Mouse (Mus musculus): Measurements from ENCODE around the gene Gm20671. TPM values are rescaled to one million over a fixed set of nuclear protein-coding genes. Genes with fewer than 3 reads are reported as not detected.
A peak's percentile ranks its signal among the peaks of the same experiment; 100 is the strongest.
"Not testable (repeated sequence)": the region's sequence is repeated elsewhere in the genome, so short reads cannot be mapped to it uniquely, and the experiment has no call there.

Gm20671 gene
- polyA plus RNA-seq, 1 experiment from 2014 or later: not detected

DNA sequence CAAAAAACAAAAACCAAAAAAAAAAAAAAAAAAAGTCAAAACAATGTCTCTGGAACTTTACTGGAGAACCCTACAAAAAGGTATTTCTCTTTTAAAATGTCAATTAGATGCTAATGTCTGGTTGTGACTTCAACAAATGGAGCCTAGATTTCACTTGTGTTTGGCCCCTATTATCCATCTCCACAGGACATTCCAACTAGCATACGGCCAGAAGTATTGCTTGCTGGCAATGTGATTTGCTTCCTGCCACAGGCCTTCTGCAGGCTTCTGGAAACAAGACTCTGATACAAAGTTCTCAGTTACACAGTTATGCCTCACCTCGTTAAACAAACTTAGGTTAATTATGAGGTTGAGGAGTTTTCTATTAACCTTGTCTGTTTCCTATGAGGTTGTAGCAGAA lies 54.5 kb downstream of the Gm20671 start:
- Histone ChIP-seq H3K4me1 (ENCODE audit: control insufficient read depth, insufficient read depth, low read length) (no peaks in the 10 kb centered on the region), H3K27me3 (replicated peaks; ENCODE audit: control insufficient read depth, insufficient read depth, low read length) (no peaks in the 10 kb centered on the region), H3K36me3 (ENCODE audit: control insufficient read depth, insufficient read depth, low read length) (peaks cover 14% of the 10 kb centered on the region; the same call in 1 of the 2 replicates), H3K4me3 (ENCODE audit: low read depth, low read length) (no peak overlapping the region), H3K9ac (ENCODE audit: low read depth, low read length) (no peak overlapping the region), H3K4me2 (ENCODE audit: low read depth, low read length) (no peak overlapping the region), H3K9me3 (ENCODE audit: control insufficient read depth, low read length) (no peaks in the 10 kb centered on the region), H3K27ac (replicated peaks; ENCODE audit: low read depth, low read length) (no peak overlapping the region)
- no peak for ATAC-seq (ENCODE audit: low read depth)
- DNase-seq (ENCODE audit: low spot score): no peak
- 79% methylated on average over 2 of the region's 2 CpGs for WGBS

GRCm38 (mm10) chr5:32767636-32768373 lies 59.1 kb downstream of the Gm20671 start:
- ATAC-seq (ENCODE audit: low read depth) (no peak), DNase-seq (ENCODE audit: low spot score) (no peak)
- 90% methylated on average over 4 of the region's 4 CpGs for WGBS
- Histone ChIP-seq H3K36me3 (ENCODE audit: control insufficient read depth, insufficient read depth, low read length) (peaks cover 22% of the 10 kb centered on the region), H3K27me3 (replicated peaks; ENCODE audit: control insufficient read depth, insufficient read depth, low read length) (no peaks in the 10 kb centered on the region), H3K27ac (replicated peaks; ENCODE audit: low read depth, low read length) (no peak overlapping the region), H3K4me2 (ENCODE audit: low read depth, low read length) (no peak overlapping the region), H3K4me1 (ENCODE audit: control insufficient read depth, insufficient read depth, low read length) (no peaks in the 10 kb centered on the region), H3K4me3 (ENCODE audit: low read depth, low read length) (no peak overlapping the region), H3K9ac (ENCODE audit: low read depth, low read length) (no peak overlapping the region), H3K9me3 (ENCODE audit: control insufficient read depth, low read length) (no peaks in the 10 kb centered on the region)

- DNase-seq (ENCODE audit: low spot score) (no peak), ATAC-seq (ENCODE audit: low read depth) (no peak)
- no peak overlapping the region for H3K4me3 ChIP-seq (ENCODE audit: low read depth, low read length)
- H3K27ac ChIP-seq (replicated peaks; ENCODE audit: low read depth, low read length): no peak overlapping the region
- H3K9ac ChIP-seq (ENCODE audit: low read depth, low read length): no peak overlapping the region
- WGBS: 88% methylated on average over 3 of the region's 3 CpGs
- peaks cover 24% of the 10 kb centered on the region for H3K36me3 ChIP-seq (ENCODE audit: control insufficient read depth, insufficient read depth, low read length)
- H3K27me3 ChIP-seq (replicated peaks; ENCODE audit: control insufficient read depth, insufficient read depth, low read length): no peaks in the 10 kb centered on the region
- no peak overlapping the region for H3K4me2 ChIP-seq (ENCODE audit: low read depth, low read length)
- H3K4me1 ChIP-seq (ENCODE audit: control insufficient read depth, insufficient read depth, low read length): no peaks in the 10 kb centered on the region
- no peaks in the 10 kb centered on the region for H3K9me3 ChIP-seq (ENCODE audit: control insufficient read depth, low read length)
Observed at GRCm38 (mm10) chr5:32767004-32767403, 59.9 kb downstream of the Gm20671 start.

- H3K27ac ChIP-seq (replicated peaks; ENCODE audit: low read depth, low read length): no peak overlapping the region
- H3K27me3 ChIP-seq (replicated peaks; ENCODE audit: control insufficient read depth, insufficient read depth, low read length): no peaks in the 10 kb centered on the region
- peak; percentile 17 for DNase-seq (ENCODE audit: low spot score)
- H3K4me2 ChIP-seq (ENCODE audit: low read depth, low read length): no peak overlapping the region
- no peaks in the 10 kb centered on the region for H3K9me3 ChIP-seq (ENCODE audit: control insufficient read depth, low read length)
- peaks cover 32% of the 10 kb centered on the region for H3K36me3 ChIP-seq (ENCODE audit: control insufficient read depth, insufficient read depth, low read length)
- no peaks in the 10 kb centered on the region for H3K4me1 ChIP-seq (ENCODE audit: control insufficient read depth, insufficient read depth, low read length)
- H3K4me3 ChIP-seq (ENCODE audit: low read depth, low read length): no peak overlapping the region
- no peak for ATAC-seq (ENCODE audit: low read depth)
- H3K9ac ChIP-seq (ENCODE audit: low read depth, low read length): no peak overlapping the region
- WGBS: 86% methylated on average over 5 of the region's 5 CpGs
Observed at GRCm38 (mm10) chr5:32761566-32762140, 65.3 kb downstream of the Gm20671 start.

DNA sequence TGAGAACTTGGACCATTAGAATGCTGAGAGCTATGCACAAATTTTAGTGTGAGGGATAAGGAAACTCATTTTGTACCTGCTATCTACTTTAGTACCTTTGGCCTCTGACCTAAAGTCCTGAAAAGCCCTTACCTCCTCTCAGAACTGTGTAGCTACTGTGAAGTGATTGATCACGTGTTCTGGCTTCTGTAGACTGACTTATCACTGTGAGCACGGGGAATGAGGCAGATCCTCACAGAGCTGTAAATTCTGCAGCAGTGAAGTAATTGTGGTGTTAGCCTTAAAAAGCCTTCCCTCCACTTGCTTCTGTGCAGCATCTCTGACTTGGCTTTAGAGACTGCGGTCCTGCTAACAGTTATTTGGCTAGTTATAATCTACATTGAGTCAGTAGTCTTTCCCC lies 66.1 kb downstream of the Gm20671 start:
- Histone ChIP-seq H3K27ac (replicated peaks; ENCODE audit: low read depth, low read length) (no peak overlapping the region), H3K4me1 (ENCODE audit: control insufficient read depth, insufficient read depth, low read length) (no peaks in the 10 kb centered on the region), H3K4me2 (ENCODE audit: low read depth, low read length) (no peak overlapping the region), H3K36me3 (ENCODE audit: control insufficient read depth, insufficient read depth, low read length) (peaks cover 32% of the 10 kb centered on the region), H3K27me3 (replicated peaks; ENCODE audit: control insufficient read depth, insufficient read depth, low read length) (no peaks in the 10 kb centered on the region), H3K9ac (ENCODE audit: low read depth, low read length) (no peak overlapping the region), H3K9me3 (ENCODE audit: control insufficient read depth, low read length) (no peaks in the 10 kb centered on the region), H3K4me3 (ENCODE audit: low read depth, low read length) (no peak overlapping the region)
- WGBS: 88% methylated on average over 3 of the region's 3 CpGs
- ATAC-seq (ENCODE audit: low read depth) (no peak), DNase-seq (ENCODE audit: low spot score) (no peak)

GRCm38 (mm10) chr5:32760352-32760751 lies 66.6 kb downstream of the Gm20671 start:
- H3K36me3 ChIP-seq (ENCODE audit: control insufficient read depth, insufficient read depth, low read length): peaks cover 32% of the 10 kb centered on the region
- not testable (repeated sequence) for H3K9me3 ChIP-seq (ENCODE audit: control insufficient read depth, low read length); H3K9ac ChIP-seq (ENCODE audit: low read depth, low read length); DNase-seq (ENCODE audit: low spot score); H3K4me3 ChIP-seq (ENCODE audit: low read depth, low read length); H3K27me3 ChIP-seq (replicated peaks; ENCODE audit: control insufficient read depth, insufficient read depth, low read length); H3K4me2 ChIP-seq (ENCODE audit: low read depth, low read length); H3K27ac ChIP-seq (replicated peaks; ENCODE audit: low read depth, low read length); ATAC-seq (ENCODE audit: low read depth); H3K4me1 ChIP-seq (ENCODE audit: control insufficient read depth, insufficient read depth, low read length)
- 95% methylated on average over 14 of the region's 18 CpGs for WGBS

- DNase-seq (ENCODE audit: low spot score): no peak
- no peak for ATAC-seq (ENCODE audit: low read depth)
- Histone ChIP-seq H3K4me2 (ENCODE audit: low read depth, low read length) (no peak overlapping the region), H3K9ac (ENCODE audit: low read depth, low read length) (no peak overlapping the region), H3K4me1 (ENCODE audit: control insufficient read depth, insufficient read depth, low read length) (no peaks in the 10 kb centered on the region), H3K27me3 (replicated peaks; ENCODE audit: control insufficient read depth, insufficient read depth, low read length) (no peaks in the 10 kb centered on the region), H3K27ac (replicated peaks; ENCODE audit: low read depth, low read length) (no peak overlapping the region), H3K9me3 (ENCODE audit: control insufficient read depth, low read length) (no peaks in the 10 kb centered on the region), H3K4me3 (ENCODE audit: low read depth, low read length) (no peak overlapping the region), H3K36me3 (ENCODE audit: control insufficient read depth, insufficient read depth, low read length) (peaks cover 32% of the 10 kb centered on the region)
- 74% methylated on average over 2 of the region's 2 CpGs for WGBS
Observed at GRCm38 (mm10) chr5:32759662-32760061, 67.2 kb downstream of the Gm20671 start.

DNA sequence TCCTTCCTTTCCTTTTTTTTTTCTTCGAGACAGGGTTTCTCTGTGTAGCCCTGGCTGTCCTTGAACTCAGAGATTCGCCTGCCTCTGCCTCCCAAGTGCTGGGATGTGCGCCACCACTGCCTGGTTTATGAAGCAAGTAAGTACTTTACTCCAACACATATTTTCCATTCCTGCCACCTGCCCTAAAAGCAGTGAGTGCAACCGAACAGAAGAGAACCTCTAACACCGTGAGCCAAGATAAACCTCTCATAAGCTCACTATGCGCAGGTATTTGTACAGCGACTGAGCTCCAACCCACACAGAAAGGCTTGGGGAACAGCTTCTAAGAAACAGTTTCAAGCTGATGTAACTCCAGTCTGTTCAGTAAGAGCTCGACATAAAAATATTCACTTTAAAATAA lies 70.8 kb downstream of the Gm20671 start:
- H3K4me1 ChIP-seq (ENCODE audit: control insufficient read depth, insufficient read depth, low read length): no peaks in the 10 kb centered on the region
- H3K9ac ChIP-seq (ENCODE audit: low read depth, low read length): no peak overlapping the region
- no peak for DNase-seq (ENCODE audit: low spot score)
- no peak for ATAC-seq (ENCODE audit: low read depth)
- H3K4me2 ChIP-seq (ENCODE audit: low read depth, low read length): no peak overlapping the region
- no peaks in the 10 kb centered on the region for H3K36me3 ChIP-seq (ENCODE audit: control insufficient read depth, insufficient read depth, low read length)
- 94% methylated on average over 8 of the region's 8 CpGs for WGBS
- no peaks in the 10 kb centered on the region for H3K9me3 ChIP-seq (ENCODE audit: control insufficient read depth, low read length)
- no peak overlapping the region for H3K4me3 ChIP-seq (ENCODE audit: low read depth, low read length)
- no peaks in the 10 kb centered on the region for H3K27me3 ChIP-seq (replicated peaks; ENCODE audit: control insufficient read depth, insufficient read depth, low read length)
- H3K27ac ChIP-seq (replicated peaks; ENCODE audit: low read depth, low read length): no peak overlapping the region

DNA sequence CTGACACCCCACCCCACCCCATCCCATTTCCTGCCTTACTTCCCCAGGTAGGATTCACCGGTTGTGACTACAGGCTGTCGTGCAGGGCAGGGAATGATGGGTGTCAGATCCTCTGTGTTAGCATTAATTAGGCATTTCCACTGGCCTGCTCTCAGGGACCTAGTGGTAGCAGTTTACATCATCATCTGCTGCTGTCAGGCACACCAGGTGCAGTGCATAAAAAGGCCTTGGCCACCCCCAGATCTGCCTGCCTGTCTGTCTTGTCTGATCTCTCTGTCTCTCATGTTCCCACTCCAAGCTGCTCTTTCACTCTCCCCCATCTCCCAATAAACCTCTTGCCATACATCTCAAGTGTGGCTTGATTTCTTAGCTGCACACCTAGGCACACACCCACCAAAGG lies 75.2 kb downstream of the Gm20671 start:
- Histone ChIP-seq H3K4me1 (ENCODE audit: control insufficient read depth, insufficient read depth, low read length) (no peaks in the 10 kb centered on the region), H3K27ac (replicated peaks; ENCODE audit: low read depth, low read length) (no peak overlapping the region), H3K4me2 (ENCODE audit: low read depth, low read length) (no peak overlapping the region), H3K36me3 (ENCODE audit: control insufficient read depth, insufficient read depth, low read length) (no peaks in the 10 kb centered on the region), H3K9me3 (ENCODE audit: control insufficient read depth, low read length) (no peaks in the 10 kb centered on the region), H3K4me3 (ENCODE audit: low read depth, low read length) (no peak overlapping the region), H3K9ac (ENCODE audit: low read depth, low read length) (no peak overlapping the region), H3K27me3 (replicated peaks; ENCODE audit: control insufficient read depth, insufficient read depth, low read length) (no peaks in the 10 kb centered on the region)
- WGBS: 49% methylated on average over 2 of the region's 2 CpGs
- ATAC-seq (ENCODE audit: low read depth) (no peak), DNase-seq (ENCODE audit: low spot score) (no peak)
